Mouse (Mus musculus) liver, postnatal 0 days (tissue): Measurements from ENCODE around the gene Pappa2. TPM values are rescaled to one million over a fixed set of nuclear protein-coding genes. Genes with fewer than 3 reads are reported as not detected.

ENCODE experiments used
- ATAC-seq: fragments of 200-750 bp; cut with Nextera tagmentation; 2 replicates; pipeline ENCODE4 v1.8.0; 2017; ENCODE audit warnings: mild to moderate bottlenecking, moderate library complexity
- DNase-seq: peaks from one replicate; pipeline ENCODE4 v3.0.0-alpha.2; 2016
- H3K27ac ChIP-seq: fragments of 300-500 bp; sonication (generic); 2 replicates; pipeline ENCODE4 v1.5.1; 2014; ENCODE audit warnings: antibody characterized with exemption, moderate library complexity, mild to moderate bottlenecking, low read depth
- H3K27me3 ChIP-seq: fragments of 300-500 bp; sonication (generic); 2 replicates; pipeline ENCODE4 v1.6.1; 2014; ENCODE audit warnings: low read length, control low read depth, mixed read lengths; ENCODE audit not compliant: insufficient read depth
- H3K36me3 ChIP-seq: fragments of 300-500 bp; sonication (generic); replicated peaks from 2 replicates; pipeline ENCODE4 v1.6.1; 2014; ENCODE audit warnings: mild to moderate bottlenecking, control low read depth, low read length, moderate library complexity, mixed read lengths; ENCODE audit not compliant: insufficient read depth
- H3K4me1 ChIP-seq: fragments of 300-500 bp; sonication (generic); 2 replicates; pipeline ENCODE4 v1.6.1; 2014; ENCODE audit warnings: antibody characterized with exemption, mild to moderate bottlenecking, control low read depth; ENCODE audit not compliant: insufficient read depth
- H3K4me2 ChIP-seq: fragments of 300-500 bp; sonication (generic); 2 replicates; pipeline ENCODE4 v1.6.1; 2014; ENCODE audit warnings: low read depth, mild to moderate bottlenecking, low read length, moderate library complexity, mixed read lengths
- H3K4me3 ChIP-seq: fragments of 300-500 bp; sonication (generic); 2 replicates; pipeline ENCODE4 v1.5.1; 2014; ENCODE audit warnings: low read depth, low read length
- H3K9ac ChIP-seq: fragments of 300-500 bp; sonication (generic); replicated peaks from 2 replicates; pipeline ENCODE4 v1.6.1; 2014; ENCODE audit warnings: mild to moderate bottlenecking, moderate library complexity
- H3K9me3 ChIP-seq: fragments of 300-500 bp; sonication (generic); 2 replicates; pipeline ENCODE4 v1.6.1; 2016; ENCODE audit warnings: mild to moderate bottlenecking, control low read depth, low read length, mixed read lengths
- CTCF ChIP-seq: sonication (generic); IDR thresholded peaks from 2 replicates; pipeline ENCODE4 v1.5.1; 2016; ENCODE audit warnings: antibody characterized with exemption, low read depth
- EP300 ChIP-seq: IDR thresholded peaks from 2 replicates; pipeline ENCODE4 v1.6.1; 2016; ENCODE audit warnings: antibody characterized with exemption, low read depth, mild to moderate bottlenecking
- WGBS: fragments of 180-500 bp; shearing (Covaris S2); extraction: QIAGEN DNeasy Blood & Tissue Kit; methylation state at CpG from one replicate; pipeline ENCODE4 v1.1.7; 2014; ENCODE audit not compliant: insufficient replicate concordance; 5-methylcytosine and 5-hydroxymethylcytosine counted together
- polyA plus RNA-seq: library from polyadenylated mRNA; unstranded; fragments of >200 nt; fragmentation: Nextera tagmentation; extraction: Ambion mirVana; gene quantifications from 2 replicates; pipeline ENCODE4 v1.2.1, GENCODE M21; 2015

Gene Pappa2
- polyA plus RNA-seq, 1 experiment from 2014 or later = 0.01 TPM

GRCm38 (mm10) chr1:158819676-158820075 is 160.6 kb downstream of the Pappa2 start:
- Histone ChIP-seq H3K9ac (no peak overlapping the region), H3K27me3 (no peaks in the 10 kb centered on the region), H3K36me3 (no peaks in the 10 kb centered on the region), H3K27ac (no peak overlapping the region), H3K4me3 (no peak overlapping the region), H3K4me2 (no peak overlapping the region), H3K9me3 (no peaks in the 10 kb centered on the region), H3K4me1 (no peaks in the 10 kb centered on the region)
- DNase-seq = no peak
- ATAC-seq = no peak
- WGBS = 75% methylated on average over 2 of the region's 2 CpGs
- TF ChIP-seq CTCF (no peak), EP300 (no peak)

- no peaks in the 10 kb centered on the region for H3K27me3 ChIP-seq
- WGBS = 90% methylated on average over 3 of the region's 3 CpGs
- TF ChIP-seq CTCF (no peak), EP300 (no peak)
- H3K36me3 ChIP-seq = no peaks in the 10 kb centered on the region
- no peaks in the 10 kb centered on the region for H3K4me1 ChIP-seq
- H3K27ac ChIP-seq = no peak overlapping the region
- H3K9me3 ChIP-seq = no peaks in the 10 kb centered on the region
- no peak overlapping the region for H3K4me3 ChIP-seq
- DNase-seq (no peak), ATAC-seq (no peak)
- no peak overlapping the region for H3K4me2 ChIP-seq
- H3K9ac ChIP-seq = no peak overlapping the region
Measured at GRCm38 (mm10) chr1:158816479-158816878, 163.8 kb downstream of the Pappa2 start.

GRCm38 (mm10) chr1:158811887-158812286 is 168.4 kb downstream of the Pappa2 start:
- Histone ChIP-seq H3K27me3 (no peaks in the 10 kb centered on the region), H3K9ac (no peak overlapping the region), H3K4me2 (no peak overlapping the region), H3K4me1 (no peaks in the 10 kb centered on the region), H3K27ac (no peak overlapping the region), H3K36me3 (no peaks in the 10 kb centered on the region), H3K4me3 (no peak overlapping the region), H3K9me3 (no peaks in the 10 kb centered on the region)
- TF ChIP-seq EP300 (no peak), CTCF (no peak)
- ATAC-seq = no peak
- no peak for DNase-seq
- WGBS = 78% methylated on average over 3 of the region's 3 CpGs

- 85% methylated on average over 5 of the region's 5 CpGs for WGBS
- Histone ChIP-seq H3K9me3 (no peaks in the 10 kb centered on the region), H3K9ac (no peak overlapping the region), H3K36me3 (no peaks in the 10 kb centered on the region), H3K4me1 (no peaks in the 10 kb centered on the region), H3K4me2 (no peak overlapping the region), H3K27ac (no peak overlapping the region), H3K4me3 (no peak overlapping the region), H3K27me3 (no peaks in the 10 kb centered on the region)
- ATAC-seq (no peak), DNase-seq (no peak)
- TF ChIP-seq CTCF (no peak), EP300 (no peak)
Measured at GRCm38 (mm10) chr1:158775486-158775885, 204.8 kb downstream of the Pappa2 start.

- Histone ChIP-seq H3K4me2 (no peak overlapping the region), H3K9ac (no peak overlapping the region), H3K27me3 (no peaks in the 10 kb centered on the region), H3K4me3 (no peak overlapping the region), H3K4me1 (no peaks in the 10 kb centered on the region), H3K27ac (no peak overlapping the region), H3K36me3 (no peaks in the 10 kb centered on the region), H3K9me3 (no peaks in the 10 kb centered on the region)
- TF ChIP-seq EP300 = no peak
- TF ChIP-seq CTCF = no peak
- ATAC-seq (no peak), DNase-seq (no peak)
Measured at GRCm38 (mm10) chr1:158773102-158773501, 207.2 kb downstream of the Pappa2 start.

GRCm38 (mm10) chr1:158770756-158771155 is 209.5 kb downstream of the Pappa2 start:
- ATAC-seq = no peak
- Histone ChIP-seq H3K4me3 (no peak overlapping the region), H3K27me3 (no peaks in the 10 kb centered on the region), H3K4me2 (no peak overlapping the region), H3K36me3 (no peaks in the 10 kb centered on the region), H3K27ac (no peak overlapping the region), H3K9ac (no peak overlapping the region), H3K4me1 (no peaks in the 10 kb centered on the region), H3K9me3 (no peaks in the 10 kb centered on the region)
- 80% methylated on average over 4 of the region's 4 CpGs for WGBS
- TF ChIP-seq CTCF = no peak
- TF ChIP-seq EP300 = no peak
- no peak for DNase-seq

GRCm38 (mm10) chr1:158770036-158770655 is 210.1 kb downstream of the Pappa2 start:
- WGBS = 70% methylated on average over 7 of the region's 7 CpGs
- Histone ChIP-seq H3K36me3 (no peaks in the 10 kb centered on the region), H3K4me1 (no peaks in the 10 kb centered on the region), H3K27ac (no peak overlapping the region), H3K9me3 (no peaks in the 10 kb centered on the region), H3K27me3 (no peaks in the 10 kb centered on the region), H3K9ac (no peak overlapping the region), H3K4me2 (no peak overlapping the region), H3K4me3 (no peak overlapping the region)
- no peak for DNase-seq
- ATAC-seq = no peak
- no peak for TF ChIP-seq EP300
